Mouse (Mus musculus) stomach, postnatal 0 days (tissue): ENCODE data around the gene Rprd1b. TPM values are rescaled to one million over a fixed set of nuclear protein-coding genes. Genes with fewer than 3 reads are reported as not detected.
A peak's percentile ranks its signal among the peaks of the same experiment; 100 is the strongest.

Source experiments
- ATAC-seq: fragments of 200-750 bp; cut with Nextera tagmentation; 2 replicates; pipeline ENCODE4 v1.8.0; 2017; ENCODE audit not compliant: low FRiP score, low TSS enrichment
- DNase-seq: peaks from one replicate; pipeline ENCODE4 v3.0.0-alpha.2; 2016; ENCODE audit warnings: low spot score
- H3K27ac ChIP-seq: fragments of 300-500 bp; sonication (generic); replicated peaks from 2 replicates; pipeline ENCODE4 v1.5.1; 2014; ENCODE audit warnings: mild to moderate bottlenecking, control low read depth
- H3K27me3 ChIP-seq: fragments of 300-500 bp; sonication (generic); 2 replicates; pipeline ENCODE4 v1.6.1; 2014; ENCODE audit warnings: low read length; ENCODE audit not compliant: control insufficient read depth, insufficient read depth
- H3K36me3 ChIP-seq: fragments of 300-500 bp; sonication (generic); 2 replicates; pipeline ENCODE4 v1.6.1; 2014; ENCODE audit warnings: low read length, mixed read lengths; ENCODE audit not compliant: control insufficient read depth, insufficient read depth
- H3K4me1 ChIP-seq: fragments of 300-500 bp; sonication (generic); replicated peaks from 2 replicates; pipeline ENCODE4 v1.6.1; 2014; ENCODE audit warnings: antibody characterized with exemption; ENCODE audit not compliant: control insufficient read depth, insufficient read depth
- H3K4me2 ChIP-seq: fragments of 300-500 bp; sonication (generic); replicated peaks from 2 replicates; pipeline ENCODE4 v1.6.1; 2014; ENCODE audit warnings: low read depth, mild to moderate bottlenecking, control low read depth, moderate library complexity
- H3K4me3 ChIP-seq: fragments of 300-500 bp; sonication (generic); 2 replicates; pipeline ENCODE4 v1.5.1; 2014; ENCODE audit warnings: low read depth, low read length, control low read depth
- H3K9ac ChIP-seq: fragments of 300-500 bp; sonication (generic); 2 replicates; pipeline ENCODE4 v1.6.1; 2014; ENCODE audit warnings: mild to moderate bottlenecking, low read length, control low read depth, mixed read lengths
- H3K9me3 ChIP-seq: fragments of 300-500 bp; sonication (generic); 2 replicates; pipeline ENCODE4 v1.6.1; 2016; ENCODE audit warnings: low read length; ENCODE audit not compliant: control insufficient read depth
- CTCF ChIP-seq: IDR thresholded peaks from 2 replicates; pipeline ENCODE4 v1.5.1; 2016; ENCODE audit warnings: antibody characterized with exemption, low read depth, mild to moderate bottlenecking, moderate library complexity
- EP300 ChIP-seq: optimal IDR thresholded peaks from 2 replicates; pipeline ENCODE3; 2016; ENCODE audit warnings: antibody characterized with exemption
- WGBS: fragments of 180-500 bp; shearing (Covaris S2); extraction: QIAGEN DNeasy Blood & Tissue Kit; methylation state at CpG from one replicate; pipeline ENCODE4 v1.1.7; 2014; 5-methylcytosine and 5-hydroxymethylcytosine counted together
- polyA plus RNA-seq: library from polyadenylated mRNA; unstranded; fragments of >200 nt; fragmentation: Nextera tagmentation; extraction: Ambion mirVana; gene quantifications from 2 replicates; pipeline ENCODE4 v1.2.1, GENCODE M21; 2015

The Rprd1b gene
- polyA plus RNA-seq, 1 experiment from 2014 or later, result 20.3 TPM

DNA sequence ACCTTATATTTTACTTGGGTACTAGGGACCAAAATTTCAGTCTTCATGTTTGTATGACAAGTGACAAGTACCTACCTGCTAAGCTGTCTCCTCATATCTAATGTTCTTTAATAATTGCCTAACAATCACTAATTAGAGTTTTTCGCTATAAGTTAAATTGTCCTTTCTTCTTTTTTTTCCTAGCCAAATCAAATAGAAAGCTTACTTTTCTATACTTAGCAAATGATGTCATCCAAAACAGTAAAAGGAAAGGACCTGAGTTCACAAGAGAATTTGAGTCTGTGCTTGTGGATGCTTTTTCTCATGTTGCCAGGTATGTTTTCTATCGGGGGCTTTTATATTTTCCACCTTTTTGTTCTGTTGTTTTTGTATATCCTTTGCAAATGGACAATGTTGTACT is 7.5 kb downstream of the Rprd1b start:
- Histone ChIP-seq H3K4me3 (no peak overlapping the region), H3K36me3 (peaks cover 7% of the 10 kb centered on the region; the same call in 1 of the 2 replicates), H3K27me3 (no peaks in the 10 kb centered on the region), H3K4me2 (no peak overlapping the region), H3K9ac (no peak overlapping the region), H3K4me1 (no peaks in the 10 kb centered on the region), H3K9me3 (no peaks in the 10 kb centered on the region), H3K27ac (no peak overlapping the region)
- WGBS, result 82% methylated on average over 2 of the region's 2 CpGs
- TF ChIP-seq EP300, result no peak
- no peak for TF ChIP-seq CTCF
- no peak for ATAC-seq
- no peak for DNase-seq

DNA sequence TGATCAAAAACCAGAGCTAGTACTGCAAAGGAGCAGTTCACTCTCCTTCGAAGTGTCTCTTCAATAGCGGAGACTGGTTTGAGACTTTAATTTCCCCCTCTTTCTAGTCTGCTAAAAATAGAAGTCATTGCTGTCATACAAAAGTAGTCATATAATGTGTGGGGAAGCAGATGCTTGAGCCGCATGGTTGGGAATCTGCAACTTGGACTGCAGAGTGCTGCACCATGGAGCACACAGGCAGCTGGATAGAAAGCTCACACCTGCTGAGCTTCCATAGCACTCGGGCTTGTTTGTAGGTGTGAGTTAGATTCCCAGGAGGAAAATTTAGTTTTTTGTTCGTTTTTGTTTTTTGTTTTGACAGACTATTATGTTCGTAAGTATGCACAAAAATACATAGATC is 8.1 kb downstream of the Rprd1b start:
- H3K27me3 ChIP-seq, result no peaks in the 10 kb centered on the region
- 79% methylated on average over 6 of the region's 6 CpGs for WGBS
- no peak overlapping the region for H3K27ac ChIP-seq
- no peak overlapping the region for H3K9ac ChIP-seq
- H3K4me1 ChIP-seq, result no peaks in the 10 kb centered on the region
- no peaks in the 10 kb centered on the region for H3K9me3 ChIP-seq
- H3K4me3 ChIP-seq, result no peak overlapping the region
- peaks cover 7% of the 10 kb centered on the region; the same call in 1 of the 2 replicates for H3K36me3 ChIP-seq
- DNase-seq, result no peak
- no peak for ATAC-seq
- H3K4me2 ChIP-seq, result no peak overlapping the region
- TF ChIP-seq EP300, result no peak
- no peak for TF ChIP-seq CTCF

DNA sequence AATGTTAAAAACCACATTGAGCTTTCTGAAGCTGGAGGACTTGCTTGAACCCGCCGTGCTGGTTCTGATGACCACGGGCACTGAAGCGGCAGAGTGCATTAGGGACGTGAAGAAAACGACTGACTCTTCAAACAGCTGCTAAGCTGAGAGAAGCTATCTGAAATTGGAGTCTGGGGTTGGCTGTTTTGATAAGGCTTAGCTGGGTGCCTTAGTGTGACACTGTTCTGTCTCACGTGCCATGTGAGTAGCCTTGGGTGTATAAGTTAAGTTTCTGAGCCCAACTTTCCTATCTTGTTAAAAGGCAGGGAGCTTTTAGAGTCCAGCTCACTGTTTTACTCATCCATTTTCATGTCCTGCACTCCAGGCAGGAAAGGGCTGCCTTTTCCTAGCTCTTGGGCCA is 8.7 kb downstream of the Rprd1b start:
- no peak for DNase-seq
- Histone ChIP-seq H3K27ac (no peak overlapping the region), H3K9me3 (no peaks in the 10 kb centered on the region), H3K4me3 (no peak overlapping the region), H3K36me3 (peaks cover 7% of the 10 kb centered on the region; the same call in 1 of the 2 replicates), H3K9ac (no peak overlapping the region), H3K27me3 (no peaks in the 10 kb centered on the region), H3K4me2 (no peak overlapping the region), H3K4me1 (no peaks in the 10 kb centered on the region)
- WGBS, result 78% methylated on average over 7 of the region's 7 CpGs
- ATAC-seq, result no peak
- TF ChIP-seq CTCF (no peak), EP300 (no peak)

DNA sequence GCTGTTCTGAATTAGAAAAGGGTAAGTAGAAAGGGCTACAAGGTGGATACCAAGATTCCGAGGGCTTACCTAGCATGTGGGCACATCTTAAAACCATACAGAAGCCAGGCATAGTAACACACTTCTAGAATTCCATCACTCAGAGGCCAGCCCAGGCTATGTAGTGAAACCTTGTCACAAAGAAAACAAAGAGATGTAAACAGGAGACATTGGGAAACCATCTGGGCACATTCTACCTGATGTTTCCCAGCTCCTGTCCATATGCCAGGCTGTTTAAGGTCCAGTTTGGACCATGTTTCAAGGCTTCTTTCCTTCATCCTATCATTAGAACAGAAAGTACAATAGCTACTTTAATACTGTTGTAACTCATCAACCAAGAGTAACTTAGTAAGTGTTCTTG is 9.3 kb downstream of the Rprd1b start:
- Histone ChIP-seq H3K36me3 (peaks cover 10% of the 10 kb centered on the region; the same call in 1 of the 2 replicates), H3K27ac (no peak overlapping the region), H3K4me3 (no peak overlapping the region), H3K9ac (no peak overlapping the region), H3K4me2 (no peak overlapping the region), H3K27me3 (no peaks in the 10 kb centered on the region), H3K9me3 (no peaks in the 10 kb centered on the region), H3K4me1 (no peaks in the 10 kb centered on the region)
- ATAC-seq (no peak), DNase-seq (no peak)
- 95% methylated on average over 1 of the region's 1 CpGs for WGBS
- no peak for TF ChIP-seq CTCF
- no peak for TF ChIP-seq EP300

DNA sequence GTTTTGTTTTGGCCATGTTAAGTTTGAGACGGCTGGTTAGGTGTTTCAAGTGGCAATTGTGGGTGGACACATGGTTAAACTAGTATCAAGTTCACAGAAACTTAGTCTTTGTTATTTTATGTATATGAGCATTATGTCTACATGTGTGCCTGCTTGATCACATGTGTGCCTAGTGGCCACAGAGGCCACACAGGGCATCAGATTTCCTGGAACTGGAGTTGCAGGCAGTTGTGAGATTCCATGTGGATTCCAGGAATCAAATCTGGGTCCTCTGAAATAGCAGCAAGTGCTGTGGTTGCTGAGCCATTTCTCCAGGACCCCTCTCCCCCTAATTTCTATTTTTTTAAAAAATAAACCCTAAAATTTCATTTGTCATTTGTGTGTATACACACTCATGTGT is 11.4 kb downstream of the Rprd1b start:
- TF ChIP-seq CTCF (no peak), EP300 (no peak)
- DNase-seq (peak; percentile 60), ATAC-seq (peak; percentile 87)
- H3K27ac ChIP-seq, result no peak overlapping the region
- WGBS, result 55% methylated on average over 1 of the region's 1 CpGs
- no peak overlapping the region for H3K4me3 ChIP-seq
- H3K4me1 ChIP-seq, result no peaks in the 10 kb centered on the region
- H3K36me3 ChIP-seq, result peaks cover 15% of the 10 kb centered on the region; the same call in 1 of the 2 replicates
- H3K9me3 ChIP-seq, result no peaks in the 10 kb centered on the region
- no peaks in the 10 kb centered on the region for H3K27me3 ChIP-seq
- H3K9ac ChIP-seq, result no peak overlapping the region
- no peak overlapping the region for H3K4me2 ChIP-seq

DNA sequence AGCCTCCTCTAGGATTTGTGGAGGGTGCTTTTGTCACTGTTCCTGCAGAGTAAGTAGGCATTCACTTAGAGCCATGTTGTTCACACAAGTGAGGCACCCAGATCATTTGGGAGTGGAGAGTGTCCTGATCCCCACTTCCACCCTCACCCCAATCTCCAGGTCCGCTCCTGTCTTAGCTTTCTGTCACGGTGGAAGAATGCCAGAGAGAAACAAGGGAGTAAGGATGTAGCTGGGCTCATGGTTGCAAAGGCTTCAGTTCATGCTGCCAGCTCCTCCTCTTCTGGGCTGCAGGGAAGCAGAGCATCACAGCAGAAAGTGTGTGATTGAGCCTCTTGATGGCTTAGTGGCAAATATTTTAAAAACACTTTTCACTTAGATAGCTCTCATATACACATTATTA is 12.1 kb downstream of the Rprd1b start:
- ATAC-seq, result no peak
- H3K27me3 ChIP-seq, result no peaks in the 10 kb centered on the region
- H3K4me2 ChIP-seq, result no peak overlapping the region
- no peak for TF ChIP-seq CTCF
- TF ChIP-seq EP300, result no peak
- 81% methylated on average over 2 of the region's 2 CpGs for WGBS
- H3K36me3 ChIP-seq, result peaks cover 18% of the 10 kb centered on the region
- no peak overlapping the region for H3K27ac ChIP-seq
- DNase-seq, result no peak
- H3K4me3 ChIP-seq, result no peak overlapping the region
- no peaks in the 10 kb centered on the region for H3K9me3 ChIP-seq
- H3K4me1 ChIP-seq, result no peaks in the 10 kb centered on the region
- H3K9ac ChIP-seq, result no peak overlapping the region
